Mouse (Mus musculus) mesoderm, embryonic 11.5 days (tissue): ENCODE data around the gene Atg5.

Experiments used
- DNase-seq: peaks from one replicate; pipeline ENCODE4 v3.0.0-alpha.2; 2012; ENCODE audit warnings: low read depth, low spot score

Atg5 gene

DNA sequence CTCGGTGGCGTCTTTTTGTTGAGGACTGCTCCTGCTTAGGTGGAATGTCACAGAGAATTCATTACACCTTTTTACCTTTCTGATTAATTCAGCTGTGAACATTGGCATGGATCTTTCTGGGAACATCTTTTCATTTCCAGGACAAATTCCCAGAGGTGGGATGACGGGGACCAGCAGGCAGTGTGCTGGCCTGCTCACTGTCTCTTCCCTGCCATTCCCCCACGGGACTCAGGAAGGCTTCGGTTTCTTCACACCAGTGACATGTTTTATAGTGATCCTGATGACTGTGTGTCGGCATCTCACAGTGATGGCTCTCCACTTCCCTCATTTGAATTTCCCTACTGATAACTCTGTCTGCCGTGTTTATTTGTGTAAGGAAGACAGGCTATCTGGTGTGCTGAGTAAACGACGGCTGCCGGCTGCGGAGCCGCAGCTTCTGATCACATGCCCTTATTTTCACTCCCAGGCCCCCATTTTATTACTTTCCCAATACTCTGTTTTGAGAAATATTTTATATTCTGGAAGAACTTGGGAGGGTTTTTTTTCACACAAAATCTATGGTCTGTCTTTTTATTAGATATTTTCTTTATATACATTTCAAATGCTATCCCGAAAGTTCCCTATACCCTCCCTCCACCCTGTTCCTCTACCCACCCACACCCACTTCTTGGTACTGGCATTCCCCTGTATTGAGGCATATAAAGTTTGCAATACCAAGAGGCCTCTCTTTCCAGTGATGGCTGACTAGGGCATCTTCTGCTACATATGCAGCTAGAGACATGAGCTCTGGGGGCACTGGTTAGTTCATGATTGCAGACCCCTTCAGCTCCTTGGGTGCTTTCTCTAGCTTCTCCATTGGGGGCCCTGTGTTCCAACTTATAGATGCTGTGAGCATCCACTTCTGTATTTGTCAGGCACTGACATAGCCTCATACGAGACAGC, 80.6 kb downstream of the Atg5 start:
- DNase-seq, result no peak

DNA sequence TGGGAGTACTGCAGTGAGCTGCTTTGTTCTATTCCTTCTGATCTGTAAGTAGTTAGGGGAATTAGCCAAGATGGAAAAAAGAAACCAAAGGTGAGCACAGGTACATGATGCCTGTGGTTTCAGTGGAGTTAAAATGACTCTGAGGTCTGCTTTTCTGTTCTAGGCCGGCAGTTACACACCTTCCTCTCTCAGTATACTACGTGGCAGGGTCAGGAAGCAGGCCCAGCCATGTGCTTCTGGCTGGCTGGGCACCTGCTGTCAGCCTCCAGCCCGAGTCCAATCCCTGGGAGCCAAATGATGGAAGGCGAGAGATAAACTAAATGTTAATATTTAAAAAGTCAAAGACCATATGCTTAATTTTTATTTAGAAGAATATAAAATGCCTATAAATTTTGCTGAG, 85.3 kb downstream of the Atg5 start:
- DNase-seq, result no peak

DNA sequence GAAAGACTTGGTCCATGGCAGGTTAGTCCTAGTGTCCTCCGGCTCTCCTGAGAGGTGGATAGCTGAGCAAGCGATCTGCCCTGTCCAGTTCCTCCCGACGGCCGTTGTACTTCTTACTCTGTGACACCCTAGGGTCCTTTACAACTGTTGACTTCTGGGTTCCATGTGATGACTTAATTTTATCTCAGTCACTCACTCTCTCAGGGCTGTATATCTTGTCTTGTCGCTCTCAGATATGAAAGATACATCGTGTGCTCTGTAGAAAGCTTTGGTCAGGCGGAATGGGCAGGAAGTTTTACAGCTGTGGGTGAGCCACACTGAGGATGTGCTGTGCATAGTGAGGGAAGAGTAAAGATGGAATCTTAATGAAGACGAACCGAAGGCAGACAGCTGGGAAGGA, 86.2 kb downstream of the Atg5 start:
- no peak for DNase-seq

DNA sequence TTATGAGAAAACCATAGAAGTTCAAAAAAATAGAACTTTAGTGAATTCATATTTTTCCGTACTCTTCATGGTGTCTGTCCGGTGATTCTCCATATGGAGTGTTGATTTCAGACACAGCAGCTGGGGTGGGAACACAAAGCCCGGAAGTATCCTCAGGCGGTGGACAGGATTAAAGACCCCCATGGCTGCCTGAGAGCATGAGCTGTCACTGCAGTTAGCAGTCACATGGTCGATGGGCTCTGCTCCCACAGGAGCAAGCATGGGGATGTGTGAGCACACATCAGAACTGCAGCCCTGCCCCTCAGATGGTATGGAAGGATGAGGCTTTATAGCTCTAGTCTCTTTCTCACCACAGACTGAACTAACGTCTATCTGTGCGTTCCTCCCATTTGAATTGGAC, 87.1 kb downstream of the Atg5 start:
- DNase-seq, result no peak

DNA sequence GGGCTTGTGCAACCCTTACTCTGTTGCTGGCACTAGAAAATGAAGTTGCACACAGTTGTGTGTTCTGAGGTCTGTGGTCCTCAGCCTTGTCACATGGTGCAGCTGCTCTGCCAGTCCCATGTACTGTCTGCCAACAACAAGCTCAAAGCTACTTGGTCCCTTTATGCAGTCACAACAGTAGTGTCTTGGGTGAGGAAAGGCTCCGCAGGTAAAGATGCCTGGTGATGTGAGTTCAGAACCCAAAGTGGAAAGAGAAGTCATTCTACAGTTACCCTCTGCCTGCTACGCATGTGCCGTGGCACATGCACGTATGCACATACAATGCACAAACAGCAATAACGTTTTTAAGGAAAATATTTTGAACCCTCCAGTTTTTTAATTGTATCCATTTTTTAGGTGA, 88.5 kb downstream of the Atg5 start:
- no peak for DNase-seq

DNA sequence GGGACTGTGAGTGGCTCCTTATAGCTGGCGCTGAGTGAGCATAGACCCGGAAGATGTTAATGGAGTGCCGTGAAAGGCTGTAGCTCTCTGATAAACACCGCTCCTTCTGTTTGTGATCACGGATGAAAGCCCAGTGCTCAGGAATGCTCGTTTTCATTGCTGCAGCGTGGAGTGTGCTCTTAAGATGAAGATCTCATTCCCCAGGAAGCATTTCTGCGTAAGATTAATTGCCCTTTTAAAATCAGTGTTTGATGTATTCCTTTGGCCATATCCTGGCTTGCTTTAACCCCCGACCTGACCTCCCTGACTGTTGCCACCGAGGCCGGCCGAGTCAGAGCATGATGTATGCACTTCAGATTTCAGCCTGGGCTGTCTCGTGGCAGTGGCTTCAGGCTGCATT, 89.2 kb downstream of the Atg5 start:
- DNase-seq, result peak; percentile 79

DNA sequence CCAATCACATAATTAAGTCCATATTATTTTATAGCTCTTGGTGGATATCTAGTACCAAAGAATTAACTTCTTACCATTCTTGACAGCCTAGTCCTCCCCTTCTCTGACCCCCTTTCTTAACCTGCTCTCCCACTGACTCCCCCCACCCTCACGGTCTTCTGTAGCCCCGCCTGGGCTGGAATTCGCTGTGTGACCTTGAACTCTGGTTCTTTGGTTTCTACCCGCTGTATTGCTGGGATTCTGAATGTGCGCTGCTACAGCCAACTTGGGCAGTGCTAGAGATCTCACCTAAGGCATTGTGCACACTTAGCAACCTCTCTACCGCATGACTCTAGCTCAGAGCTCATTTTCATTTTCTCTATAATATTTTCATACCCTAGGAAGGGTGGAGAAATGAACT, 90.7 kb downstream of the Atg5 start:
- DNase-seq, result no peak

DNA sequence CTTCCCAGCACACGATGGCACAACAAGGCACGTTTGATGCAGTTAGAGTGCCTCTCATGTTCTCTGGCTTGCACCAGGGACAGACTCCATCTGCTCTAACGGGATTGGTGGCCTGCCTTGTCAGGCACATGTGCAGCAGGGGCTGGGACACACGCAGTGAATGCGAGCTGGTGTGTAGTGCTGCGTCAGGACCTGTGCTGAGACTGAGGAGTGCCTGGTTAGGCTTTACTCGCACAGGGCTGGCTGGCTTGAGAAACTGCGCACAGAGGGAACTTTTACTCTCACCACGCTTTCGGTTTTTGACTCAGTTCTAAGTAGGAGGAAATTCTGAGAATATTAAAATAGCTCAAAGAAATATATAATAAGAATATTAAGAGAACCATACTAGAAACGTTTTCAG, 92.5 kb downstream of the Atg5 start:
- DNase-seq, result no peak

DNA sequence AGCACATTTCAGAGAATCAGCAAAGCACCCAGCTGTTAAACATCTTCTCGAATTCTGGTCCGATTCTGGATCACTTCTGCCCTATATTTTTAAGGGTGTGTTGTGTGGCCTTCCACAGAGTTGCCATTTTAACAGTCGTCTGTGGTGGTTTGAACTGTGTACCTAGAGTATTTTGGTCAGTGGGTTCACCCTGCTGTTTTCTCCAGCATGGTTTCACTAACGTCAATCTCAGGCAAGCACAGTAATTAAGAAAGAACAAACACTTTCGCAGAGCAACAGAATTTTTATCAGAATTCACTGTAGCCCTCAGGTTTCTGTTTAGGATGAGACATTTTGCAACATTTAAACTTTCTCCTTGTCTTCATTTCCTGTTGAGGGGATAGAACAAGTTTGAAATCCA, 94.3 kb downstream of the Atg5 start:
- DNase-seq, result no peak

DNA sequence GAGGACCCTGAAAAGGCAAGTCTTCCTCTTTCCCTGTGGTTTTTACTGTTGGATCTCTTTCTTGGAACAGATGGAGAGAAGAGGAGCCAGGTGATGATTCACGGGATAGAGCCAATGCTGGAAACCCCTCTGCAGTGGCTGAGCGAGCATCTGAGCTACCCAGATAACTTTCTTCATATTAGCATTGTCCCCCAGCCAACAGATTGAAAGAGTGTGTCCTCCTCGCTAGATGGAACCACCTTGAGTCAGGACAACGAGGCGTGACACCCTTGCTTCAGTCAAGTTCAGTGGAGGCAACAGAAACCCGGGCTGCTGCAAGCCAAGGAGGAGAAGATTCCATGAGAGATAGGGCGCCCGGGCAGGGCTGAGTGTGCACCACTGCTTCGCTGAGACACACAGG, 94.7 kb downstream of the Atg5 start:
- no peak for DNase-seq

DNA sequence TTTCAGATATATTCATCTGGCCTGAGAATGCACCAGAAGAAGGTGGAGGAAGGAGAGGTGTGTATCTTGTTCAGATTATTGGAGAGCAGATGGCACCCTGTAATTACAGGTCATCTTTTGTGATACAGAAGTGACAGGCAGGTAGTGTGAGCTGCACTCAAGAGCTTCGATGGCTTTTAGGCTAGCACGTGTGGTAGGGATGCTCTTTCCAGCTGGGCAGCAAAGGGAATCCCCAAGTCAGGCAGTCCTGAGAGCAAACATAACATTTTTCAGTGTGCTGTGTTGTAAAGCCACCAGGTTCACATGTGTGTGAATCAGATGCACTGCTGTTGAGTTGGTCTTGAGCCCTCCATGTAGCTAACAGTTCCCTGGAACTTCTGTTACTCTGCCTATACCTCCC, 98.0 kb downstream of the Atg5 start:
- DNase-seq, result no peak

DNA sequence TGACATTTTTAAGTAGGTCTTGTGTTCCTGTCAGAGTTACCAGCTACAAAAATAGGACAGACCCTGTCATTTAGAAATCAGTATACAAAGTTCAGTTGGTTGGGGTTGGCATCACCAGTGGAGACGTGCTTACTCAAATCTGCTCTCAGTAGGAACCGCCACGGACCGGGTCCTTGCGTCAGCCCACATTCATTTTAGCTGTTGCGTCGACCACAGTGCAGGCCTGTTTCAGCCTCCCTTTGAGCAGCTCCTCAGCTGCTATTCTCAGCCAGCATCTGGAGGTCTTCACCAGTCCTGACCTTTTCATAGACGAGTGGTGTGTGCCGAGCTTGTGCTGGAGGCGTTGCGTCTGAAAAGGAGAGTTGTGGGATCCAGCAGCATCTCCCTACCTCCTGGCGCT, 98.9 kb downstream of the Atg5 start:
- no peak for DNase-seq

DNA sequence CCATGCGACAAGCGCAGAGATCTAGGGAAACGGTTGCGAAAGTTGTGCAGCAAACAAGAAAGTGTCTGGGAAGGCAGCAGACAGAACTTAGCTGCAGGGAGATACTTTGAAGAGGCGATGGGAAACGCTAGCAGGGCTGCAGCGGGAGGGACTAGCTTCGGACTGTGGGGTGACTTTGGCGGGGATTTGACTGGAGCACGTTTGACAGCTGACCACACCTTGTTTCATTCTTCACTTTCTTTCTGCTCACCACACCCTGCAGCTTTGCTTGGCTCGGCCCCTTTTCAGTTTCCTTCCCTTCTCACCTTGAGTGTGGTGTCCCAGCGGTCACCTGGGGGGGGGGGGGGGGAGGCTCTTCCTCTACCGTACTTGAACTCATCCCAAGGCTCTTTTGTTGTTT, 100.4 kb downstream of the Atg5 start:
- DNase-seq, result no peak

DNA sequence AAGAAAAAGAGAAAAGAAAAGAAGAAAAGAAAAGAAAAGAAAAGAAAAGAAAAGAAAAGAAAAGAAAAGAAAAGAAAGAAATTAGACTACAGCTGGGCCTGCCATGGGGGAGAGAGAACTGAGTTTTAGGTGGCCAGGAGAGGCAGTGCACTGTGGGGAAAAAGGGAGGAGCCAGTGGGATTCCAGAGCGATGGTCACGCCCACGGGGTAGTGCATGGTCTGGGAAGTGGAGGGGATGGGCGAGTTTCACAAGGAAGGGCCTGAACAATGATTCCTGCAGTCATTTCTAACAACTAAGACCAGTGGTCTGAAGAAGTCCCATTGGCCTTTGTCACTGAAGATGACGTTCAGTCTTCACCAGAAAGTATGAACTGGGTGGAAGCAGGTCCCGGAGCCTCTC, 102.5 kb downstream of the Atg5 start:
- DNase-seq, result no peak

DNA sequence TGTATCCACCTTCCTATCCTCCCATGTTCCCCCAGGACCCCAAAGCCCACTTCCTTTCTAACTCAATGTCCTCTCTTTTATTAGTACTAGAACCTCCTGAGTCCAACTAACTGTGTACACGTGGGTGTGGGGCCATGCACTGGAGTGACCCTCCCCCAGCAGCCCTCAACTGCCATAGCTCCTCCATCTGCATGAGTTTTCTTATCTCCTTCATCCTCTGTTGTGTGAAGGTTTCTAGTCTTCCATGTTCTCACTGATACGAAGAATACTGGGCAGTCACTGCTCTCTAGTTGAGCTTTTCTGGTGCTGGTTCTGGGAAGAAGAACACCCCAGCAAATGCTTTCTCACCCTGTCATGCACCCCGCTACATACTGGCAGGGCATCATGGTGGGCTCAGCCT, 104.1 kb downstream of the Atg5 start:
- DNase-seq, result no peak

DNA sequence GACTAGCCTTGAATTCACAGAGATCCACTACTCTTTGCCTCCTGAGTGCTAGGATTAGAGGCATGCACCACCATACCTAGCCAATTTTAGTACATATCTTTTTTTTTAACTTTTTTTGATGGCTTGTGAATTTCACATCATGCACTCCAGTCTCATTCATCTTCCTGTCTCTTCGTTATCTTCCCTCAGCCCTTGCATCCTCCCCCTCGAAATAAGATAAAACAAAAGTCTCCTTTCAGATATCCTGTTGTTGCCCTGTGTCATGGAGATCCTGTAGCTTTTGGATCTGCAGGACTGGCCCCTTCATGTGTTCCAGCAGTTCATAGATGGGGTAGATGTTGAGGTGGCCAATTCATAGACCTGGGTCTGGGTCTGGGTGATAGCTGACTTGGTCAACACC, 106.5 kb downstream of the Atg5 start:
- DNase-seq, result no peak

DNA sequence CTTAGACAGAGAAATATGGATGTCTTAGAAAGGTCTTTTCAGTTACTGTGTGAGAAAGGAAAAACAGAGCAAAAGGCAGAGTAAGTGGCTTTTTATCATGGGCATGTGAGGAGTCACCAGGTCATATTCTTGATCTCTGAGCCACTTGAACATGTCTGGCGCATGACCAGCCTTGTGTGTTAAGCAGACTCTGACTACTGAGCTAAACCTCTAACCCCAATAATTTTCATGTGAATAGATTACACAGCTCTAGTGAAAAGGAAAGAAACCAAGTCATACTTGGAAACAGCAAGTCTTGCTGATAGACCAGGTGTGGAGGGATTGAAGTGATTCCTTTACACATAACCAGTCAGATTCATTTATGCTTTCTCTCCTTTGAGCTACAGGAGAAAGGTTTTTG, 107.3 kb downstream of the Atg5 start:
- no peak for DNase-seq

DNA sequence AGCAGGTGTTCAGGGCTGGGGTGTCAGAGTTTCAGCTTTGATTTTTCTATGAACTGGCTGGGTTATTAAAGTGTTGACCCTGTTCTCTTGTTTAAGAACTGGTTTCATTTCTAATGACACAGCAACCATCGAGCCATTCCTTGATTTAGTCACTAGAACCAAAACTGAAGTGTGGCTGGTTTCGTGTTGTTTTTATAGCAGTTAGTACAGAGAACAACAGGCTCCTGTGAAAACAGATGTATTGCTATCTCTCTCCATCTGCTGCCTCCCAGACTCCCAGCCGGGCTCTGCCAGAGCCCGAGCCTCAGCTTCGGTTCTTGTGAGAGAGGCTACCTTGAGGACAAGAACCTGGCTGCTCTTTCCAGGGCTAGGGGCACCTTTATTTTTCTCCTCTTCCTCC, 109.7 kb downstream of the Atg5 start:
- DNase-seq, result no peak

DNA sequence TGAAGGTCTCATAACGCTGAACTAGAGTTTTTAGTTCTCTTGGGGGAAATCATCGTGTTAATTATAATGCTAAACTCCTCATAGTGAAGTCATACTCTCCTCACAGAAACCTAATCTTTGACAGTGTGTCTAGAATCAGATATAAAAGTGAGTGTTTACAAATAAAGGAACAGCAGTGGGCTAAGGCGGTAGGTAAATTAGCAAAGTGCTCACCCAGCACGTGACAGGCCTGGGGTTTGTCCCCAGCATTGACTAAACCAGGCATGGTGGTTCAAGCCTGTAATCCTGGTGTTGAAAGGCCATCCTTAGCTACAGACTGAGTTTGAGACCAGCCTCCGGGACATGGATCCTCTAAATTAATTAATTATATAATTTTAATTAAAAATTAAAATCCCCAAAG, 110.2 kb downstream of the Atg5 start:
- no peak for DNase-seq

DNA sequence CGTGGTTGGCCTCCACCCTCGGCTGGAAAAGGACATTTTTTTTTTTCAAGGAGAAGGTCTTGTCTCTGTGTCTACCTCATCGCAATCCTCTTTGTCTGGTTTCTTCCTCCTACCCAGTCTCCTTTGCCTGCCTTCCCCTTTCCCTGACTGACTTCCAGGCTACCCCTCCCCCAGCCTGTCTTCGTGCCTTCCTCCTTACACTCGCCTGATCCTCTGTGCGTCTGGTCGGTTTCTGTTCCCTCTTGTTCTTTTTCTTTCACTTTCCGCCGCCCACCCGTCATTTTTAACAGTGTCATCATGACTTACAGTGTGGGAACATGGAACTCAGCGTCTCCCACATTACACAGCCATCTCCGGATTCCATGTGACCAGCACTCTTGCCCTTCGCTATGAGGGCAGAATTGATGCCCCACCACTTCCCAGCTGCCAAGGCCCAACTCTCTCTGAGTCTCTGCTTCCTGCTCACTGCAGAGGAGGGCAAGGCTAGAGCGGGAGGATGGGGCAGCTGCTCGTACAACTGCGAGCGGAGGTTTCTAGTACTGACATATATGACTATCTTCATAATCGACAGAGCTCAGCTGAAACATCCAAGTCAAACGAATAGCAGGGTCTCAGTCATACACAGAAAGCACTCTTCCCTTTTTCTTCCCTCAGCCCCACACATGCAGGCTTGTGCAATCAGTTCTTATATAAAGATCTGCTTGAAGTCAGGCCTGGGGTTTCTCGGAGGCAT, 112.5 kb downstream of the Atg5 start:
- DNase-seq, result no peak

DNA sequence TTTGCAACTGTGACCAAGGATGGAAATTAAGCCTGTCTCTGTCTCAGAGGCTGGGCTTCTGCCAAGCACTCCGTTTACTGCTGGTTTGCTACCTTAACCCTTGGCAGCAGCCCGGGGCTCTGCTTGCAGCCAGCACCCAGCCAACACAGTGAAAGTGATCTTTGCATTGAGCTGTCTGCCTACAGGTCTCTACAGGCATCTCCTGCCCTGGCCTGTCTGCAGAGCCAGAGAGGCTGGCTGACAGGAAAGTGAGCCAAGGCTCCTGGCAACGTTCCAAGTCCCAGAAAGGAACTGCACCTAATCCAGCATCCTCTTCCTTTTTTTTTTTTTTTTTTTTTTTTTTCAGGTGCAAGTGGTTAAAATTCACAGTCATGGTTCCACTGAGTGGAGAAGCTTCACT, 113.2 kb downstream of the Atg5 start:
- peak; percentile 44 for DNase-seq

DNA sequence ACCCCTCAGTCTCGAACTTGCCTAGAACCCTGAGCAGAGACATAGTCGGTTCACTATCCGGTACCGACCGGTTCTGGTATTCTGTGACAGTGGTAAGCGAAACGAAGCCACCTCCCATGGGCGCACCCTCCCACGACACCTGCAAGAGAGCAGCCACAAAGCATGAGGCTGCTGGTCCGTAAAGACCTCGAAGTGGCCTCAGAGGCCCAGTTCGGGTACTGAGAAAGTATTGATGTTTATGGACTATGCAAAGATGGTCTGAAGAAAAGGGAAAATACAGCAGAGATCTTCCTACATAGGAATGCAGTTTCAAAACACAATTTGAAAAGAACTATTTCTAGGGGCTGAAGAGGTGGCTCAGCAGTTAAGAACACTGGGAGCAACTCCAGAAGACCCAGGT, 113.8 kb downstream of the Atg5 start:
- DNase-seq, result no peak

DNA sequence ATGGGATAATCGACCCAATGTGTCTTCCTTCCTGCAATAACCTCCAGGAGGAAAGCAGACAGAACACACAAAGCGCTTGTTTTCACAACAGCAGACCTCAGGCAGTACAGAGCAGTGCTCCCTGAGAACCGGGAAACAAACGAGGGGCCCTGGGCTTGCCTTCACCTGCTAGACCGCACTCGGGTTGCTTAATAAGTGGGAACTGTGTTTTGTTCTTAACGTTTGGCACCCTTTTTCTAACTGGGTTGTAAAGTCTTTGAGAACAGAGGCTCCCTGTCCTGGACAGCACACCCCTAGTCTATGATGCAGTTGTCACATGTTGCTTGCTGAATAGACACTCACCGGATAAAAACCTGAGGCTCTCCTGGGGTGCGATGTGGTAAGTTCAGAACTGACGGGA, 115.1 kb downstream of the Atg5 start:
- DNase-seq, result no peak
